Mouse (Mus musculus): Measurements from ENCODE around the gene Tmem123. TPM values are rescaled to one million over a fixed set of nuclear protein-coding genes. Genes with fewer than 3 reads are reported as not detected.

Tmem123 gene
- 84.2 and 90.9 TPM in 2 replicates for polyA plus RNA-seq (2015; fragmentation: Nextera tagmentation; extraction: Ambion mirVana)

- Histone ChIP-seq H3K4me1 (peaks cover 47% of the 10 kb centered on the region), H3K9ac (peak within 1 kb of the TSS; percentile 86), H3K9me3 (peaks cover 4% of the 10 kb centered on the region), H3K27ac (replicated peaks) (peak within 1 kb of the TSS; percentile 87), H3K4me2 (peak within 1 kb of the TSS; percentile 79), H3K4me3 (peak within 1 kb of the TSS; percentile 71), H3K36me3 (peaks cover 6% of the 10 kb centered on the region), H3K27me3 (replicated peaks) (no peaks in the 10 kb centered on the region)
- peak; percentile 98 for ATAC-seq (ENCODE audit: extremely low read depth, insufficient number of reproducible peaks, low FRiP score, low TSS enrichment)
- WGBS, result under 1% methylated on average over 52 of the region's 52 CpGs
Observed at GRCm38 (mm10) chr9:7763614-7764300, at the start of gene Tmem123. Gene Tmem123 (plus strand): TSS chr9:7764041.

- H3K4me3 ChIP-seq, result no peak overlapping the region
- no peak overlapping the region for H3K9ac ChIP-seq
- 26% methylated on average over 4 of the region's 4 CpGs for WGBS
- no peaks in the 10 kb centered on the region for H3K9me3 ChIP-seq
- H3K27me3 ChIP-seq (replicated peaks), result no peaks in the 10 kb centered on the region
- no peak for ATAC-seq (ENCODE audit: extremely low read depth, insufficient number of reproducible peaks, low FRiP score, low TSS enrichment)
- H3K27ac ChIP-seq (replicated peaks), result no peak overlapping the region
- no peaks in the 10 kb centered on the region for H3K4me1 ChIP-seq
- H3K36me3 ChIP-seq, result no peaks in the 10 kb centered on the region
- H3K4me2 ChIP-seq, result no peak overlapping the region
Observed at GRCm38 (mm10) chr9:7714062-7714907, 49.6 kb upstream of the Tmem123 start.

DNA sequence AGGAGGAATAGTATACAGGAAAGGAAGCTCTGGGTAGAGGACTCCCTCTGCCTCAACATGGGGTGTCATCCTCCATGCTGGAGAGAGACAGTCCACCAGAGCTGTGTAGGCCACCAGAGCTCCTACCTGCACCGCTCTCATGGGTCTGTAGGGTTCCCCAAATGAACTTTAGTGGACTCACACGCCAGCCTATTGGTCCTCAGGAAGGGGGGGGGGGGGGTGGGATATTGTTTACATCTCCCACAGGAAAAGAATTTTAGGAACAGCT lies 49.0 kb upstream of the Tmem123 start:
- Histone ChIP-seq H3K4me3 (no peak overlapping the region), H3K27me3 (replicated peaks) (no peaks in the 10 kb centered on the region), H3K27ac (replicated peaks) (no peak overlapping the region), H3K4me1 (no peaks in the 10 kb centered on the region), H3K4me2 (no peak overlapping the region), H3K9me3 (no peaks in the 10 kb centered on the region), H3K36me3 (no peaks in the 10 kb centered on the region), H3K9ac (no peak overlapping the region)
- no peak for ATAC-seq (ENCODE audit: extremely low read depth, insufficient number of reproducible peaks, low FRiP score, low TSS enrichment)
- WGBS, result 59% methylated on average over 2 of the region's 2 CpGs

- H3K4me1 ChIP-seq, result no peaks in the 10 kb centered on the region
- WGBS, result 85% methylated on average over 1 of the region's 1 CpGs
- ATAC-seq (ENCODE audit: extremely low read depth, insufficient number of reproducible peaks, low FRiP score, low TSS enrichment), result no peak
Observed at GRCm38 (mm10) chr9:7721543-7721942, 42.3 kb upstream of the Tmem123 start.

DNA sequence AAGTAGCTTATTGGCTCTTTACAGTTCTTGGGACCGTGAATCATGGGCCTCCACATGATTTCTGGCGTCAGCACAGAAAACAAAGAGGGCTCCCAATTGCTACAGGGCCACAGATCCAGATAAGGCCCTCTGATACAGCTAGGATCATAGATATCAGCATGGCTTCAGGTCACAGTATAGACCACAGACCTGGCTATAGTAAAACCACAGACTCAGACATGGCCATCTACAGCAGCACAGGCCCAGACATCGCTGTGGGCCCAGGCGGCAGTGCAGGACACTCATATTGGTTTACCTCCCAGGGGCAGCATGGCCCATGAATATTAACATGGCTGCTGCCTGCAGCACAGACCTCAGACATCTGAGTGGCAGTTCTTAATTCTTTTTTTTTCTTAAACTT lies 34.8 kb upstream of the Tmem123 start:
- no peak for ATAC-seq (ENCODE audit: extremely low read depth, insufficient number of reproducible peaks, low FRiP score, low TSS enrichment)
- Histone ChIP-seq H3K4me2 (no peak overlapping the region), H3K4me3 (no peak overlapping the region), H3K4me1 (peaks cover 6% of the 10 kb centered on the region), H3K9me3 (no peaks in the 10 kb centered on the region), H3K9ac (no peak overlapping the region), H3K27ac (replicated peaks) (no peak overlapping the region), H3K27me3 (replicated peaks) (no peaks in the 10 kb centered on the region), H3K36me3 (no peaks in the 10 kb centered on the region)
- 63% methylated on average over 4 of the region's 4 CpGs for WGBS

More at GRCm38 (mm10) chr9:7721543-7721942, 42.3 kb upstream of the Tmem123 start:
- Histone ChIP-seq H3K27me3 (replicated peaks) (no peaks in the 10 kb centered on the region), H3K36me3 (no peaks in the 10 kb centered on the region), H3K9me3 (no peaks in the 10 kb centered on the region), H3K4me3 (no peak overlapping the region), H3K27ac (replicated peaks) (no peak overlapping the region), H3K9ac (no peak overlapping the region), H3K4me2 (no peak overlapping the region)

DNA sequence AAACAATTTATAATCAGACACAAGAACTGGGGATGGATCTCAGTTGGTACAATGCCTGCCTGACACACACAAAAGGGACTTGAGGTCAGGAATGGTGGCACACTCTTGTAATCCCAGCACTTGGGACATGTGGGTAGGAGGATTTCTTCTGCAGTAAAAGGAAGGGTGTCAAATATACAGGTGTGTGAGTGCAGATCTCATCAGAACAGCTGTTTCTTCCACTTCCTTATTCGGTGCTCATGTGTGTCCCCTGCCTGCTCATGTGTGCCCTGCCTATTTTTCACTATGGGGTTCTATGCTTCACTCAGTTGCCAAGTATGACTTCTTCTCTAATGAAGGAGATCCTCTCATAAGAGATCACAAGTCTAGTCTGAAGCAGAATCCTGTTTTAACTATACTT lies 21.1 kb upstream of the Tmem123 start:
- Histone ChIP-seq H3K4me2 (no peak overlapping the region), H3K27me3 (replicated peaks) (no peaks in the 10 kb centered on the region), H3K9me3 (0 out of 2 replicates have a peak, but pooled peaks cover 4% of the 10 kb centered on the region), H3K4me1 (no peaks in the 10 kb centered on the region), H3K4me3 (no peak overlapping the region), H3K9ac (no peak overlapping the region), H3K36me3 (no peaks in the 10 kb centered on the region), H3K27ac (replicated peaks) (no peak overlapping the region)
- ATAC-seq (ENCODE audit: extremely low read depth, insufficient number of reproducible peaks, low FRiP score, low TSS enrichment), result no peak
- WGBS, result 85% methylated on average over 1 of the region's 1 CpGs

DNA sequence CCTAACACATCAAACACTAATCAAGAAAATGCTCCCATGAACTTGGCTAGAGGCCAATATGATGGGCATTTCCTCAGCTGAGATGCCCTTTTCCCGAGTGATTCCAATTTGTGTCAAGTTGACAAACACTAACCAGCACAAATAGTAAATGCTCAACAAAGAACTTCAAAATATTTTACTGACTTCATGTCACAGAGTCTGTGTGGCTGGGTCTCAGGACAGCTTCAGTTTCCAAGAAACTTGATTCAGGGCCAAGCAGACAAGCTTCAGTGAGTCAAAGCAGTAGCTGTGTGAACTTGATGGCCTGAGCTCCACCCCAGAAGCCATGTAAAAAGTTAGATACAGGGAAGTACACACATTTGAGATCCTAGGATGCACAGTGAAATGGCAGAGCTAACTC lies 19.7 kb upstream of the Tmem123 start:
- 49% methylated on average over 1 of the region's 1 CpGs for WGBS
- ATAC-seq (ENCODE audit: extremely low read depth, insufficient number of reproducible peaks, low FRiP score, low TSS enrichment), result no peak
- no peaks in the 10 kb centered on the region for H3K27me3 ChIP-seq (replicated peaks)

DNA sequence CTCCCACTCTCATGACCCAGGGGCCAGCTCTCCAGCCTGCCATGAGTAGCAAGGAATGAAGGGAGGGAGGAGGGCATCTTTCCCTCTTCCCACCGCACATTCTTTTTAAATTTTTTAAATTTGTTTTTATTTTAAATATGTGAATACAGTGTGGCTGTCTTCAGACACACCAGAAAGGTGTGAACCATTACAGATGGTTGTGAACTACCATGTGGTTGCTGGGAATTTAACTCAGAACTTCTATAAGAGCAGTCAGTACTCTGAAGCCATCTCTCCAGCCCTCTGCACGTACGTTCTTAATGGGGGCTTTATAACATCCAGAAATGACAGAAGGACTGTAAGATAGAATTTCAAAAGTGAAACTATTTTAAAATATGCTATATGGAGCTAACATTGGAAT lies 15.0 kb upstream of the Tmem123 start:
- H3K9ac ChIP-seq, result no peak overlapping the region
- no peaks in the 10 kb centered on the region for H3K27me3 ChIP-seq (replicated peaks)
- H3K27ac ChIP-seq (replicated peaks), result no peak overlapping the region
- no peaks in the 10 kb centered on the region for H3K9me3 ChIP-seq
- ATAC-seq (ENCODE audit: extremely low read depth, insufficient number of reproducible peaks, low FRiP score, low TSS enrichment), result no peak
- H3K36me3 ChIP-seq, result no peaks in the 10 kb centered on the region
- 79% methylated on average over 3 of the region's 3 CpGs for WGBS
- no peak overlapping the region for H3K4me2 ChIP-seq
- no peak overlapping the region for H3K4me3 ChIP-seq
- H3K4me1 ChIP-seq, result no peaks in the 10 kb centered on the region

More for the DNA sequence above, 19.7 kb upstream of the Tmem123 start:
- no peak overlapping the region for H3K9ac ChIP-seq
- no peak overlapping the region for H3K27ac ChIP-seq (replicated peaks)
- 0 out of 2 replicates have a peak, but pooled peaks cover 4% of the 10 kb centered on the region for H3K9me3 ChIP-seq
- no peak overlapping the region for H3K4me3 ChIP-seq
- H3K4me2 ChIP-seq, result no peak overlapping the region
- no peaks in the 10 kb centered on the region for H3K4me1 ChIP-seq
- H3K36me3 ChIP-seq, result no peaks in the 10 kb centered on the region

DNA sequence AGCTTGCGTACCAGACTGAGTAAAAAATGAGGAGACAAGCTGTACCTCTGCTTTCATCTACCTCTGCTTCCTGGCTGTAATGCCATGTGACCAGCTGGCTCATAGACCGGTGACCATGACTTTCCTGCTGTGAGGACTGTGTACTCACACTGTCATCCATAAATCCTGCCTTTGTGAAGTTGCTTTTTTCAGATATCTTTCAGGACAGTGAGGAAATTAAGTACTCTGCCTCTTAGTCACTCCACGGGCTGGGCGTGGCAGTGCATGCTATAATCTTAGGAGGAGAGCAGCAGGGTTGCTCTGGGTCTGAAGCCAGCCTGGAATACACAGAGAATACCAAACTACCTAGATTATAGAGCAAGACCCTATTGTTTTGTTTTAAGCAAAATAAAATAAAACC lies 14.3 kb upstream of the Tmem123 start:
- Histone ChIP-seq H3K27ac (replicated peaks) (no peak overlapping the region), H3K4me3 (no peak overlapping the region), H3K27me3 (replicated peaks) (no peaks in the 10 kb centered on the region), H3K4me1 (no peaks in the 10 kb centered on the region), H3K36me3 (no peaks in the 10 kb centered on the region), H3K9ac (no peak overlapping the region), H3K4me2 (no peak overlapping the region), H3K9me3 (no peaks in the 10 kb centered on the region)
- WGBS, result 69% methylated on average over 4 of the region's 4 CpGs
- no peak for ATAC-seq (ENCODE audit: extremely low read depth, insufficient number of reproducible peaks, low FRiP score, low TSS enrichment)

- H3K27me3 ChIP-seq (replicated peaks), result no peaks in the 10 kb centered on the region
- WGBS, result 73% methylated on average over 2 of the region's 2 CpGs
- no peaks in the 10 kb centered on the region for H3K36me3 ChIP-seq
- no peaks in the 10 kb centered on the region for H3K4me1 ChIP-seq
- H3K4me3 ChIP-seq, result no peak overlapping the region
- H3K9me3 ChIP-seq, result peaks cover 4% of the 10 kb centered on the region
- no peak overlapping the region for H3K9ac ChIP-seq
- H3K27ac ChIP-seq (replicated peaks), result no peak overlapping the region
- ATAC-seq (ENCODE audit: extremely low read depth, insufficient number of reproducible peaks, low FRiP score, low TSS enrichment), result no peak
- no peak overlapping the region for H3K4me2 ChIP-seq
Observed at GRCm38 (mm10) chr9:7755889-7756423, 7.9 kb upstream of the Tmem123 start.

GRCm38 (mm10) chr9:7761906-7762455 lies 1.9 kb upstream of the Tmem123 start:
- Histone ChIP-seq H3K27ac (replicated peaks) (no peak overlapping the region), H3K27me3 (replicated peaks) (no peaks in the 10 kb centered on the region), H3K4me2 (peak overlapping the region; percentile 48), H3K4me3 (peak overlapping the region; percentile 20), H3K36me3 (no peaks in the 10 kb centered on the region), H3K9me3 (peaks cover 4% of the 10 kb centered on the region), H3K9ac (no peak overlapping the region), H3K4me1 (peaks cover 29% of the 10 kb centered on the region)
- WGBS, result 40% methylated on average over 17 of the region's 17 CpGs
- no peak for ATAC-seq (ENCODE audit: extremely low read depth, insufficient number of reproducible peaks, low FRiP score, low TSS enrichment)

Measured in heart, embryonic 13.5 days (tissue).